25 mouse cellular contexts compared by ENCODE assay signal in the genomic region with DNA sequence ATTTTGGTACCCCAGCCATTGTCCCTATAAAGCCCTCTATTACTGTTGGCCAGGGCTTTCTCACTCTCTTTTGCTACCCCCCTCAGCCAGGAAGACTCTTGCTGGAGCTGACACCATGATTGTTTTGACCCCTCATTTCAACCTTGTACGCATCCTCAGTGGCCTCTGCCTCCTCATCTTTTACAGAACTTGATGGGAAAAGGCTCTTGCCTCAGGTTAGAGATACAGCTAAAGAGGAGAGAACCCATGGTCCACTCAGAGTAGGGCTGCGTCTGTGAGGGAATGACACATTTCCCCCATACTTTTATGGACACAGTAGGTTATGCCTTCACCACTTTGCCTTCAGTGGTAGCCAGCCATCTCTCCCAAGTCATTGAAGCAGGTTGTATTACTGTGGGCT.
"Had no signal": no experiment of that assay in that cellular context is flagged by ENCODE, and none has a peak within 500 bp of the region (broad histone marks: within the 10 kb centered on the region; RNA-seq: fewer than 3 reads in every experiment).

No protein-coding gene starts in this region.

- H3K9ac ChIP-seq: embryonic facial prominence, embryonic 12.5 days; embryonic facial prominence, embryonic 13.5 days; embryonic facial prominence, embryonic 15.5 days; forebrain, embryonic 12.5 days; forebrain, embryonic 13.5 days; forebrain, postnatal 0 days had no signal

- H3K27me3 ChIP-seq: embryonic facial prominence, embryonic 12.5 days; embryonic facial prominence, embryonic 13.5 days; embryonic facial prominence, embryonic 15.5 days; forebrain, embryonic 12.5 days; forebrain, embryonic 13.5 days had no signal

- H3K36me3 ChIP-seq: embryonic facial prominence, embryonic 10.5 days; embryonic facial prominence, embryonic 12.5 days; embryonic facial prominence, embryonic 15.5 days; forebrain, embryonic 10.5 days; forebrain, embryonic 12.5 days had no signal

- H3K4me1 ChIP-seq: embryonic facial prominence, embryonic 10.5 days; embryonic facial prominence, embryonic 12.5 days; embryonic facial prominence, embryonic 13.5 days; embryonic facial prominence, embryonic 15.5 days; forebrain, embryonic 10.5 days; forebrain, embryonic 12.5 days; forebrain, embryonic 13.5 days had no signal

- H3K4me3 ChIP-seq: embryonic facial prominence, embryonic 10.5 days; embryonic facial prominence, embryonic 12.5 days; embryonic facial prominence, embryonic 13.5 days; embryonic facial prominence, embryonic 15.5 days; erythroblast, embryonic 14.5 days; forebrain, embryonic 10.5 days; forebrain, embryonic 12.5 days; forebrain, embryonic 13.5 days; gastrocnemius, adult 2 months; heart, adult 2 months had no signal

- H3K27ac ChIP-seq: embryonic facial prominence, embryonic 10.5 days; embryonic facial prominence, embryonic 12.5 days; embryonic facial prominence, embryonic 13.5 days; embryonic facial prominence, embryonic 15.5 days; forebrain, embryonic 10.5 days; forebrain, embryonic 12.5 days; forebrain, embryonic 13.5 days; gastrocnemius, adult 2 months; heart, adult 2 months had no signal

- H3K4me2 ChIP-seq: embryonic facial prominence, embryonic 12.5 days; embryonic facial prominence, embryonic 13.5 days; embryonic facial prominence, embryonic 15.5 days; forebrain, embryonic 12.5 days; forebrain, embryonic 13.5 days had no signal

- DNase-seq: cerebellum, adult 18-20 months; cerebellum, adult 8-10 months; cerebellum, adult 9-10 months; cerebellum, adult 9-11 months; cerebellum, postnatal 14 days; cerebellum, postnatal 25 days; cerebellum, postnatal 36 days; embryo, embryonic 11 days; forebrain, postnatal 0 days; gastrocnemius, adult 2 months; gastrocnemius, postnatal 10 days; gastrocnemius, postnatal 14 days; gastrocnemius, postnatal 25 days; heart, adult 18-20 months; heart, adult 2 months had no signal

- H3K9me3 ChIP-seq: embryonic facial prominence, embryonic 10.5 days; embryonic facial prominence, embryonic 12.5 days; embryonic facial prominence, embryonic 13.5 days; embryonic facial prominence, embryonic 15.5 days; forebrain, embryonic 10.5 days; forebrain, embryonic 12.5 days; forebrain, embryonic 13.5 days had no signal

- ATAC-seq: forebrain, embryonic 13.5 days; forebrain, embryonic 14.5 days; forebrain, embryonic 16.5 days; forebrain, postnatal 0 days had no signal
